Mouse (Mus musculus) ES-E14 (cell line): ENCODE data around the gene Bpgm.

Experiments
- CHD2 ChIP-seq: IDR thresholded peaks from 2 replicates; pipeline ENCODE4 v1.6.1; 2014; ENCODE audit warnings: mild to moderate bottlenecking, low read depth, low read length, inconsistent platforms
- HCFC1 ChIP-seq: IDR thresholded peaks from 2 replicates; pipeline ENCODE4 v1.6.1; 2012; ENCODE audit warnings: low read length, inconsistent platforms, borderline replicate concordance; ENCODE audit not compliant: insufficient read depth
- MAFK ChIP-seq: IDR thresholded peaks from 2 replicates; pipeline ENCODE4 v1.6.1; 2014; ENCODE audit warnings: mild to moderate bottlenecking, low read depth, low read length, inconsistent platforms; ENCODE audit not compliant: insufficient read depth
- ZC3H11A ChIP-seq: IDR thresholded peaks from 2 replicates; pipeline ENCODE4 v1.6.1; 2012; ENCODE audit warnings: low read depth, mild to moderate bottlenecking, inconsistent platforms, low read length, borderline replicate concordance
- ZNF384 ChIP-seq: IDR thresholded peaks from 2 replicates; pipeline ENCODE4 v1.6.1; 2012; ENCODE audit warnings: low read depth, low read length, inconsistent platforms

GRCm38 (mm10) chr6:34443791-34444190 is 32.2 kb upstream of the Bpgm start:
- no peak for TF ChIP-seq MAFK
- TF ChIP-seq ZC3H11A = no peak
- no peak for TF ChIP-seq ZNF384
- TF ChIP-seq CHD2 = no peak
- no peak for TF ChIP-seq HCFC1
